Mouse (Mus musculus) embryonic fibroblast, embryonic 13.5 days (primary cell): ENCODE measurements around the gene Gpr146.

ENCODE experiments used
- CTCF ChIP-seq: IDR thresholded peaks from 2 replicates; pipeline ENCODE4 v1.5.1; 2011; ENCODE audit warnings: mild to moderate bottlenecking, control low read depth, low read length, moderate library complexity, borderline replicate concordance; ENCODE audit not compliant: insufficient read depth
- POLR2A ChIP-seq: IDR thresholded peaks from 2 replicates; pipeline ENCODE4 v1.6.1; 2011; ENCODE audit warnings: low read depth, mild to moderate bottlenecking, control low read depth, low read length, moderate library complexity

DNA sequence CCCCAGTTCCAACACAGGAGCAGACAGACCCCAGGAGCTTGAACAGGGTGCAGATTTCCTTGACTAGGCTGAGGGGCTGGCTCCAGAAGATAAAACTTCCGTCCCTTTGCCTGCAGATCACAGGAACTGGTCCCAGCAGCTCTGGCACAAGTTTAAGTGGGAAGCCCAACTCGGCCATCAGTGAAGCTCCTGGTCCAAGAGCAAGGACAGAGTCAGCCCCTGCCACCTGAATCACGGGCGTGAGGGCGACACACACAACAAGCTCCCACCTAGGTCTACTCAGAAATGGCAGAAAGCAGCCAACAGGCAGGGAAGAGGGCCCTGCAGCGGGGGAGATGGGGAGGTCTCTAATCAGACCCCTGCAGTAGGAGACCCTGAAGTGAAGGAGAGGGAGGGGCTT lies 7.2 kb upstream of the Gpr146 start:
- TF ChIP-seq POLR2A (no peak), CTCF (no peak)
